Mouse (Mus musculus) forebrain, embryonic 13.5 days (tissue): ENCODE results near the gene Terf2ip. TPM values are rescaled to one million over a fixed set of nuclear protein-coding genes. Genes with fewer than 3 reads are reported as not detected.

Experiments
- ATAC-seq: fragments of 200-750 bp; cut with Nextera tagmentation; 2 replicates; pipeline ENCODE4 v1.8.0; 2017
- H3K27ac ChIP-seq: fragments of 300-500 bp; sonication (generic); 2 replicates; pipeline ENCODE4 v1.5.1; 2015; ENCODE audit warnings: inconsistent platforms, mild to moderate bottlenecking, moderate library complexity
- H3K27me3 ChIP-seq: fragments of 300-500 bp; sonication (generic); 2 replicates; pipeline ENCODE4 v1.6.1; 2015; ENCODE audit warnings: mild to moderate bottlenecking, inconsistent platforms
- H3K36me3 ChIP-seq: fragments of 300-500 bp; sonication (generic); 2 replicates; pipeline ENCODE4 v1.6.1; 2015; ENCODE audit warnings: mild to moderate bottlenecking, inconsistent platforms; ENCODE audit not compliant: poor library complexity, severe bottlenecking
- H3K4me1 ChIP-seq: fragments of 300-500 bp; sonication (generic); 2 replicates; pipeline ENCODE4 v1.6.1; 2015; ENCODE audit warnings: inconsistent platforms
- H3K4me2 ChIP-seq: fragments of 300-500 bp; sonication (generic); 2 replicates; pipeline ENCODE4 v1.6.1; 2015; ENCODE audit warnings: inconsistent platforms, mild to moderate bottlenecking, moderate library complexity
- H3K4me3 ChIP-seq: fragments of 300-500 bp; sonication (generic); 2 replicates; pipeline ENCODE4 v1.5.1; 2015; ENCODE audit warnings: mild to moderate bottlenecking, inconsistent platforms
- H3K9ac ChIP-seq: fragments of 300-500 bp; sonication (generic); 2 replicates; pipeline ENCODE4 v1.6.1; 2015; ENCODE audit warnings: mild to moderate bottlenecking, inconsistent platforms
- H3K9me3 ChIP-seq: fragments of 300-500 bp; sonication (generic); replicated peaks from 2 replicates; pipeline ENCODE4 v1.6.1; 2016; ENCODE audit warnings: inconsistent platforms
- WGBS: fragments of 180-500 bp; shearing (Covaris S2); methylation state at CpG from one replicate; pipeline ENCODE4 v1.1.7; 2015; 5-methylcytosine and 5-hydroxymethylcytosine counted together
- polyA plus RNA-seq: library from polyadenylated mRNA; unstranded; fragments of >200 nt; fragmentation: Nextera tagmentation; extraction: Ambion mirVana; gene quantifications from 2 replicates; pipeline ENCODE4 v1.2.1, GENCODE M21; 2015

Gene Terf2ip
- polyA plus RNA-seq, 1 experiment from 2014 or later: 39.2 TPM

DNA sequence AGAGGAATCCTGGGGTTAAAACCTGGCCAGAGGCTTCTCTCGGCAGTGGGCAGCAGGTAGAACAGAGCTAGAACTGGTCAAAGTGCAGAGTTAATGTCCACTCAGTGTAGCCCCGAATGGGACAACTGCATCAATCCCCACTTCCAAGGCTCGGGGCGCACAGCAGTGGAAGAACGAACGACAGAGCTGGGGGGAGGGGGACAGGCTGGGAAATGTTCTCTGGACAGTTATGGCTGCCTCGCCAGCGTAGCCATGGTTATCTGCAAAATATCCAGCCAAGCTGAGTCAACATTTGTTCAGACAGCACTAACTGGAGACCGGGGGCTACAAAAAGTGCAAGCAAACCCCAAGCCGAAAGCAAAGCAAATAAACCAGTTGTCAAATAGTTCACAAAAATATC is 33.1 kb upstream of the Terf2ip start:
- Histone ChIP-seq H3K27ac (no peak overlapping the region), H3K9ac (no peak overlapping the region), H3K9me3 (no peaks in the 10 kb centered on the region), H3K4me1 (no peaks in the 10 kb centered on the region), H3K27me3 (no peaks in the 10 kb centered on the region), H3K36me3 (peaks cover 53% of the 10 kb centered on the region), H3K4me2 (no peak overlapping the region), H3K4me3 (no peak overlapping the region)
- 81% methylated on average over 10 of the region's 10 CpGs for WGBS
- no peak for ATAC-seq

DNA sequence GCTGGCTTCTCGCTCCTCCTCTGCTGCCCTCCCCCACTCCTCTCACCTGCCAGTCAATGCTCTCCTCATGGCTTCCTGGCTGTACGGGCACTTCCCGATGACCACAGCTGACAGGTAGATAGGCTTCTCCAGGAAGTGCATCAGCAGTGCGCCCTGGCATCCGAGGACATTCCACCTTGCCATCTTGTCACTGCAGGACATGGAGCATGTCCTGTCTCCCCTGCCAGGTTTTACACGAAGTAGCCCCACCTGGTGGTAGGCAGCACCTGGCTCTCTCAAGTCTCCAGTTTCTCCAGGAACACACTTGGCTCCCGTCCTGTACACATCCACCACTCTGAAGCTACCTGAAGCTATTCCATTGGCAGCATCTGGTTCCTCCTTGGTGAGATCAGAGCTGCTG is 29.1 kb upstream of the Terf2ip start:
- no peaks in the 10 kb centered on the region for H3K4me1 ChIP-seq
- no peaks in the 10 kb centered on the region for H3K9me3 ChIP-seq
- 80% methylated on average over 7 of the region's 7 CpGs for WGBS
- H3K27me3 ChIP-seq: no peaks in the 10 kb centered on the region
- peaks cover 66% of the 10 kb centered on the region for H3K36me3 ChIP-seq
- H3K27ac ChIP-seq: no peak overlapping the region
- no peak overlapping the region for H3K9ac ChIP-seq
- H3K4me2 ChIP-seq: no peak overlapping the region
- ATAC-seq: no peak
- H3K4me3 ChIP-seq: no peak overlapping the region

DNA sequence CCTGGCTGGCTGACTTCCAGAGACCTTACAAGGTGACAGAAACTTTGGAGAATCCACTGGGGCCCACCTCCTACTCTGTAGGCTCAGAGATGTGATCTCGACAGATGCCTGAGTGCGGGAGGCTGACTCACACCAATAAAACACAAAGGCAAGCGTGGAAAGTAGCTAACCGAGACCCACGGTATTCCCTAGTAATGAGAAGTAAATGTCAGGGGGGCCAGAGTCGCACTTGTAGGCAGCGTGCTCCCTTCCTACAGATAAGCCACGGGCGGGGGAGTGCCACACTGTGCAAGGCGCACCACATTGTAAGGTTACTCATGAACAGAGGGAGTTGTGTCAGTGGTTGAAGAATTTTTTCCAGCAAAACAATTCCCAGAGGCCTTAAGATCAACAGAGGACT is 26.7 kb upstream of the Terf2ip start:
- WGBS: 91% methylated on average over 10 of the region's 10 CpGs
- H3K4me3 ChIP-seq: no peak overlapping the region
- no peak overlapping the region for H3K9ac ChIP-seq
- ATAC-seq: no peak
- H3K4me2 ChIP-seq: no peak overlapping the region
- H3K27ac ChIP-seq: no peak overlapping the region
- H3K27me3 ChIP-seq: no peaks in the 10 kb centered on the region
- H3K36me3 ChIP-seq: peaks cover 70% of the 10 kb centered on the region
- H3K9me3 ChIP-seq: no peaks in the 10 kb centered on the region
- H3K4me1 ChIP-seq: no peaks in the 10 kb centered on the region

DNA sequence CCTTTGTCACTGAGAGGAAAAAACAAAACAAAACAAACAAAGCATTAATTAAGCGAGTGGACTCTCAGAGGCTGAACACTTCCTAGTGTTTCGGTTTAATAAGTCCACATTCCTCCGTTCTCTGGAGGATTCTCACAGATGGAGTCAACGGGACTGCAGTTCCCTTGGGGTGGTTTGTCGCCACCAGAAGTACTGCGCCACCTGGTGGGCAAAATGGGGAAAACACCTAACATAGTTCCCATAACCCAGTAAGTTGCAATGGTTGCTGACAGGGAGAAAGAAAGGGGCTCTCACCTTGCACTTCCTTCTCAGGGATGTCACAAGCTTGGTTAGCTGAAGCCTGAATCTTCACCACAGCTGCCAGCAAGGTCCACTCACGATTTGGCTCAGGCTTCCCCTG is 21.3 kb upstream of the Terf2ip start:
- 15% methylated on average over 7 of the region's 7 CpGs for WGBS
- peaks cover 9% of the 10 kb centered on the region; the same call in 1 of the 2 replicates for H3K4me1 ChIP-seq
- H3K4me2 ChIP-seq: no peak overlapping the region
- no peaks in the 10 kb centered on the region for H3K27me3 ChIP-seq
- H3K36me3 ChIP-seq: peaks cover 60% of the 10 kb centered on the region
- H3K9ac ChIP-seq: no peak overlapping the region
- no peak for ATAC-seq
- H3K27ac ChIP-seq: no peak overlapping the region
- H3K9me3 ChIP-seq: no peaks in the 10 kb centered on the region
- H3K4me3 ChIP-seq: no peak overlapping the region

DNA sequence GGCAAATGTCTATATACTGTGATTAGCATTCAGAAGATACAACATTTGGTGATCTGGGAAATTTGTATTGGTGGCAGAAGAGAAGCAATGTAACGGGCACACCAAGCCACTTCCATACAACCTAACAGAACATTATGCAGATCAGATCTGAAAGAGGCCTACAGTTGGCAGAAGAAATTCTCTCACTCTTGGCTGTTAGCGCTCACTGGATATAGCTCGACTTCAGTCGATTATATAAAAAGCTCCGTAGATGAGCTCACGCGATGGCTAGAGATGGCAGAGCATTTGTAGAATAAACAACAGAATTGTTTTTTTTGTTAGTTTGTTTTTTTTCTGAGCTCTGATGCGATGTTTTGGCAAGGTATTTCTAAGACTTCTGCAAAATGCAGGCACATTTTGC is 19.9 kb upstream of the Terf2ip start:
- WGBS: 67% methylated on average over 8 of the region's 8 CpGs
- peaks cover 61% of the 10 kb centered on the region for H3K36me3 ChIP-seq
- H3K27ac ChIP-seq: no peak overlapping the region
- H3K4me2 ChIP-seq: peak overlapping the region; percentile 74
- H3K9ac ChIP-seq: peak overlapping the region; percentile 80
- H3K4me1 ChIP-seq: peaks cover 9% of the 10 kb centered on the region; the same call in 1 of the 2 replicates
- ATAC-seq: no peak
- no peaks in the 10 kb centered on the region for H3K27me3 ChIP-seq
- peak overlapping the region; percentile 75 for H3K4me3 ChIP-seq
- H3K9me3 ChIP-seq: no peaks in the 10 kb centered on the region

DNA sequence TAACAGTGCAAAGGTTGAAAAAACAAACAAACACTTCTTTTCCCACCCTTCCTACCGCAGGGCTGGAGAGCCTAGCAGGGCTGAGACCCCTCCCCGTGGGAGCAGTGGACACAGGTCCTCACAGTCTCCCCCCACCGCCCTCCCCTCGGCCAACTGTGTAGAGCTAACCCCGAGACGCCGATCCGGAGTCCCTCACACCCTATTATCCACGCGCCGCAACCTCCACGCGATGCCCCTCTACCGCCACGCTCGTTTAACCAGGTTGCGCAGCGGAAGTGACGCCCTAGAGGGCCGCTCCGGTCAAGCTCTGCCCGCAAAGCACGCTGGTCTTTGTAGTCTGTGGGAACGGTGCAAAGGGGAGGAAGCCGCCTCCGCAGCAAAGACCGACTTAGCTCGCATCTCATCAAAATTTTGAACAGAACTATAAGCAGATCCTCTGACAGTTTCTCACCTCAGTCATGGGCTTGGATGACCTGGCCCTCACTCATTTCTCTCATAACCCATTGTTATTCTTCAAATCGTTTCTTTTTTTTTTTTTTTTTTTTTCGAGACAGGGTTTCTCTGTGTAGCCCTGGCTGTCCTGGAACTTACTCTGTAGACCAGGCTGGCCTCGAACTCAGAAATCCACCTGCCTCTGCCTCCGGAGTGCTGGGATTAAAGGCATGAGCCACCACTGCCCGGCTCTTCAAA is 19.0 kb upstream of the Terf2ip start, which contains the start of gene Adat1:
Gene Adat1, minus strand, starts transcription at position 290 of the 690 bp plus-strand sequence.
- peaks cover 64% of the 10 kb centered on the region for H3K36me3 ChIP-seq
- peak within 1 kb of the TSS; percentile 80 for H3K9ac ChIP-seq
- WGBS: 5% methylated on average over 33 of the region's 33 CpGs
- no peaks in the 10 kb centered on the region for H3K9me3 ChIP-seq
- H3K27me3 ChIP-seq: no peaks in the 10 kb centered on the region
- H3K4me3 ChIP-seq: peak within 1 kb of the TSS; percentile 75
- ATAC-seq: peak; percentile 98
- H3K27ac ChIP-seq: no peak within 1 kb of the TSS
- H3K4me2 ChIP-seq: peak within 1 kb of the TSS; percentile 74
- H3K4me1 ChIP-seq: peaks cover 9% of the 10 kb centered on the region; the same call in 1 of the 2 replicates

DNA sequence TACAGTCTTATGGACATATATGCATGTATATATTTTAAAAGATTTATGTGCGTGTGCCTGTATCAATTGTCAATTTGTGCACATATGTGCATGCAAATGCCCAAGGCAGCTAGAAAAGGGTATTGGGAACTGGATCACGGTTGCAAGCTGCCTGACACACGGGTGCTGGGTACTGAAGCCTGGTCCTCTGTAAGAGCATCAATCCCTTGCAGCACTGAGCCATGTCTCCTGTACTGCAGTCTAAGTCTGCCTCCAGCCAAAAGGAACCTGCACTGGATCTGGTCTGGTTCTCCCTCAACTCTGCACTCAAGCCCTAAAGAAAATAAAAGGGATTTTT is 18.5 kb upstream of the Terf2ip start:
- H3K9ac ChIP-seq: no peak overlapping the region
- H3K9me3 ChIP-seq: no peaks in the 10 kb centered on the region
- H3K36me3 ChIP-seq: peaks cover 64% of the 10 kb centered on the region
- ATAC-seq: peak; percentile 25
- peaks cover 9% of the 10 kb centered on the region; the same call in 1 of the 2 replicates for H3K4me1 ChIP-seq
- H3K27ac ChIP-seq: no peak overlapping the region
- H3K27me3 ChIP-seq: no peaks in the 10 kb centered on the region
- H3K4me3 ChIP-seq: no peak overlapping the region
- peak overlapping the region; percentile 74 for H3K4me2 ChIP-seq
- 72% methylated on average over 3 of the region's 3 CpGs for WGBS

DNA sequence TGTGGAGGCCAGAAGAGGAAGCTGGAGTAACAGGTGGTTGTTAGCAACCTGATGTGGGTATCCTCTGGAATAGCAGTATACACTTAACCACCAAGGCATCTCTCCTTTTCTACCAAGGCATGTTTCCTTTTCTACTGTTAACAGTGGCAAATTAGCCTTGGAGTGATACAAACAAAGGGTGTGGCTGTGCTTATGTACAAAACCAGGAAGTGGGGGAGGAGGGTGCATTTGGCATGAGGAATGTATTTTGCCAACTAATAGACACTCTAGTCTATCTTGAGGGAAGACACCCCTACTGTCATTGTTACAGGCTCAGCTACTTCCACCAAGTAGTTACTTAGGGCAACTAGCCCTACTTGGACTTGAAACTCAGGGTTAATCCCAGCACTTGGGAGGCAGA is 6.4 kb upstream of the Terf2ip start:
- ATAC-seq: no peak
- H3K4me3 ChIP-seq: no peak overlapping the region
- no peak overlapping the region for H3K4me2 ChIP-seq
- no peak overlapping the region for H3K27ac ChIP-seq
- H3K36me3 ChIP-seq: peaks cover 77% of the 10 kb centered on the region
- no peak overlapping the region for H3K9ac ChIP-seq
- H3K4me1 ChIP-seq: peaks cover 4% of the 10 kb centered on the region
- H3K9me3 ChIP-seq: no peaks in the 10 kb centered on the region
- no peaks in the 10 kb centered on the region for H3K27me3 ChIP-seq

DNA sequence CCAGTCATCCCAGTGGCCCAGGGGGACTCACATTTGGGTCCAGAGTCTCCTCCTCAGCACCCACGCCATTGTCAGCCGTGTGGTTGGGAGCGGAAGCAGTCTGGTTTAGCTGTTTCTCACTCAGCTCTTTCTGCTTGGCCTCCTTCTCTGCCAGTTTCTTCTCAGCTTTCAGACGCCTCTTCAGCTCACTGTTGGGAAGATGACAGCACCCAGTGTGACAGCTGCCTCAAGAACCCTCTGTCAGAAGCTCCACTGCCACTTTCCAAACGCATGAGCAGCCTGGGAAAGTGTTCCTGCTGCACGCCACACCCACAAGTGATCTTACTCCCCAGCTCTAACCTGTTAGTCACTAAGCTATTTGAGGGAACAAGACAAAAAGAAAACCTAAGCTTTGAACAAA is 5.6 kb upstream of the Terf2ip start:
- WGBS: 94% methylated on average over 6 of the region's 6 CpGs
- no peak for ATAC-seq
- H3K9me3 ChIP-seq: no peaks in the 10 kb centered on the region
- H3K4me2 ChIP-seq: no peak overlapping the region
- H3K27me3 ChIP-seq: no peaks in the 10 kb centered on the region
- H3K4me1 ChIP-seq: peaks cover 12% of the 10 kb centered on the region
- H3K4me3 ChIP-seq: no peak overlapping the region
- no peak overlapping the region for H3K27ac ChIP-seq
- peaks cover 69% of the 10 kb centered on the region for H3K36me3 ChIP-seq
- H3K9ac ChIP-seq: no peak overlapping the region

DNA sequence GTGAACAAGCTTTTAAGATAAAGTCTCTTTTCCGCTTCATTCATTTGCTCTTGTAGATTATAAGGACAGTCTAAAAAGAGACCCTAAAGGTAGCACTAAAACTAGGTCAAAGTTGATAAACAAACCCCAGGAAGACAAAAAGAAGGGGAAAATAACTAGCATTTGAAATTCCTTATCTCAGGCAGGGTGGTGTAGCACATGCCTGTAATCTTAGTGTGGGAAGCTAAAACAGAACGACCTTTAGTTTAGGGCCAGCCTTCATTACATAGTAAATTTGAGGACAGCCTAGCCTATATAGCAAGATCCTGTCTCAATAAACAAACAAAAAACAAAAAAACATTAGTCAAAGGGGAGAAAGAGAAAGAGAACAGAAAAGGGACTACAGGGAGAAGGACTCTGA is 3.5 kb upstream of the Terf2ip start:
- no peak for ATAC-seq
- WGBS: 95% methylated on average over 2 of the region's 2 CpGs
- Histone ChIP-seq H3K36me3 (peaks cover 48% of the 10 kb centered on the region), H3K4me3 (no peak overlapping the region), H3K9ac (no peak overlapping the region), H3K9me3 (no peaks in the 10 kb centered on the region), H3K27me3 (no peaks in the 10 kb centered on the region), H3K27ac (no peak overlapping the region), H3K4me2 (no peak overlapping the region), H3K4me1 (peaks cover 20% of the 10 kb centered on the region)

DNA sequence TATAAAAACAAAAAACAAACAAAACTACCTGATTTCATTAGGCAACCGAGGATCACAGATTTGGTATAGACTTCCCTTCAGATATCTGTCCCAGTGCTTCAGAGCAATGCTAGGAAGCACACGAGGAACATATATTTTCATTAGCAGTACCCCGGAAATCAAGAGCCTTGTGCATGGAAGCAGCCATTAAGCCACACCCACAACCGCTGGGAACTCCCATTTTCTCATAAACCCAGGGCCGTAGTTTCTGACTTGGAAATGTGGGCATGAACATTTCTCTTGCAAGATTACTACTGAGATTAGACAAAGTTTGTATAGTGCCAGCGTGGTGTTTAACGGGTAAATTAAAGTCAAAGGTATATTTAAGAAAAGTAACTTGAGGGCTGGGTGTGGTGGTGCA is 1.6 kb upstream of the Terf2ip start:
- Histone ChIP-seq H3K4me1 (peaks cover 26% of the 10 kb centered on the region), H3K27ac (no peak overlapping the region), H3K27me3 (no peaks in the 10 kb centered on the region), H3K36me3 (peaks cover 31% of the 10 kb centered on the region), H3K4me3 (no peak overlapping the region; the same call in 1 of the 2 replicates), H3K9me3 (no peaks in the 10 kb centered on the region), H3K4me2 (peak overlapping the region; percentile 96), H3K9ac (no peak overlapping the region)
- WGBS: 95% methylated on average over 7 of the region's 7 CpGs
- ATAC-seq: no peak

DNA sequence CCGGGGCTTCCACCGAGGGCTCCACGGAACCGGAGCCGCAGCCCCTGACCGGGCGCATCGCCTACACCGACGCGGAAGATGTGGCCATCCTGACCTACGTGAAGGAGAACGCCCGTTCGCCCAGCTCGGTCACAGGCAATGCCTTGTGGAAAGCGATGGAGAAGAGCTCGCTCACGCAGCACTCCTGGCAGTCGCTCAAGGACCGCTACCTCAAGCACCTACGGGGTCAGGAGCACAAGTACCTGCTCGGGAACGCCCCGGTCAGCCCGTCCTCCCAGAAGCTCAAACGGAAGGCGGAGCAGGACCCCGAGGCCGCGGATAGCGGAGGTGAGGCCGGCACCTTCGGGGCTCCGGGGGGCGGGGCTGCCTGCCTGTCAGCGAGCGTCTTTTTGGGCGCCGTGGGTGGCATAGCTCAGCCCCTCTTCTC is 631 bp downstream of the Terf2ip start:
- H3K36me3 ChIP-seq: peaks cover 23% of the 10 kb centered on the region
- H3K9me3 ChIP-seq: no peaks in the 10 kb centered on the region
- H3K27ac ChIP-seq: peak overlapping the region; percentile 76
- no peak for ATAC-seq
- H3K4me2 ChIP-seq: peak overlapping the region; percentile 96
- peak overlapping the region; percentile 99 for H3K4me3 ChIP-seq
- peak overlapping the region; percentile 96 for H3K9ac ChIP-seq
- no peaks in the 10 kb centered on the region for H3K27me3 ChIP-seq
- H3K4me1 ChIP-seq: peaks cover 26% of the 10 kb centered on the region
- WGBS: under 1% methylated on average over 39 of the region's 40 CpGs

DNA sequence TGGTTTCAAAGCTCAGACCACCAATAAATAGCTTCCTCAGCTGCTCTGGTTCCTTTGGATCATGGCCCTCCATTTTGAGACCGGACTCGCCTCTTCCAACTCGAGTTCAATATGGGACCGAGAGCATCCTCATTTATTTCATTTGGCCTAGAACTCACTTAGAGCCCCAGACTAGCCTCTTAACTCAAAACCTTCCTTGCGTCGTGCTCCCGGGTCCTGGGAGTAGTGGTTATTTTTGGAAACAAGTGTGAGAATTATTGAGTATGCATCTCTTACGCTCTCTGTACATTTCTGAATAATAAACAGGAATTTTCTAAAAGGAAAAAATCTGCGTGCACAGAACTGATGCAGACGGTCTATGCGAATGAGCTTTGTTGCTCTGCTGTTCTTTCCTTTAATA is 3.7 kb downstream of the Terf2ip start, which contains the start of gene Gm6793:
Gene Gm6793, minus strand, starts transcription at position 101 of the 400 bp plus-strand sequence.
- peaks cover 44% of the 10 kb centered on the region for H3K36me3 ChIP-seq
- H3K4me1 ChIP-seq: peaks cover 21% of the 10 kb centered on the region
- no peaks in the 10 kb centered on the region for H3K27me3 ChIP-seq
- no peak within 1 kb of the TSS for H3K4me2 ChIP-seq
- no peaks in the 10 kb centered on the region for H3K9me3 ChIP-seq
- WGBS: 93% methylated on average over 11 of the region's 11 CpGs
- ATAC-seq: no peak
- H3K9ac ChIP-seq: no peak within 1 kb of the TSS
- H3K4me3 ChIP-seq: no peak within 1 kb of the TSS
- no peak within 1 kb of the TSS for H3K27ac ChIP-seq
